Mouse (Mus musculus) liver, adult 2 months (tissue): Measurements from ENCODE around the gene Cyp2c54. TPM values are rescaled to one million over a fixed set of nuclear protein-coding genes. Genes with fewer than 3 reads are reported as not detected.

Source experiments
- DNase-seq: peaks from one replicate; pipeline ENCODE4 v3.0.0-alpha.2; 2011; ENCODE audit warnings: low read depth, low spot score; ENCODE audit errors: extremely low read depth
- H3K27ac ChIP-seq: fragments of 200-500 bp; replicated peaks from 2 replicates; pipeline ENCODE4 v1.5.1; 2012; ENCODE audit warnings: low read depth, mild to moderate bottlenecking, control low read depth, inconsistent platforms, low read length; ENCODE audit not compliant: insufficient read depth
- H3K27me3 ChIP-seq: fragments of 200-500 bp; 2 replicates; pipeline ENCODE4 v1.6.1; 2012; ENCODE audit warnings: mild to moderate bottlenecking, moderate library complexity, low read length, inconsistent platforms; ENCODE audit not compliant: control insufficient read depth, insufficient read depth
- H3K36me3 ChIP-seq: fragments of 200-500 bp; 2 replicates; pipeline ENCODE4 v1.6.1; 2012; ENCODE audit warnings: low read length, inconsistent platforms; ENCODE audit not compliant: control insufficient read depth, insufficient read depth
- H3K4me1 ChIP-seq: fragments of 200-500 bp; 2 replicates; pipeline ENCODE4 v1.6.1; 2011; ENCODE audit warnings: low read length; ENCODE audit not compliant: control insufficient read depth, insufficient read depth
- H3K4me3 ChIP-seq: fragments of 200-500 bp; 2 replicates; pipeline ENCODE4 v1.5.1; 2011; ENCODE audit warnings: low read depth, mild to moderate bottlenecking, control low read depth, low read length, moderate library complexity; ENCODE audit not compliant: insufficient read depth
- H3K79me2 ChIP-seq: fragments of 200-500 bp; 2 replicates; pipeline ENCODE4 v1.6.1; 2012; ENCODE audit warnings: inconsistent platforms, mild to moderate bottlenecking, low read length, moderate library complexity; ENCODE audit not compliant: control insufficient read depth, insufficient read depth
- H3K9ac ChIP-seq: fragments of 200-500 bp; 2 replicates; pipeline ENCODE4 v1.6.1; 2012; ENCODE audit warnings: low read depth, mild to moderate bottlenecking, control low read depth, inconsistent platforms, low read length
- CTCF ChIP-seq: fragments of 200-500 bp; IDR thresholded peaks from 2 replicates; pipeline ENCODE4 v1.5.1; 2011; ENCODE audit warnings: low read depth, low read length, control low read depth
- POLR2A ChIP-seq: fragments of 200-500 bp; IDR thresholded peaks from 2 replicates; pipeline ENCODE4 v1.6.1; 2011; ENCODE audit warnings: low read length, control low read depth; ENCODE audit not compliant: insufficient read depth; ENCODE audit errors: extremely low read depth
- WGBS: fragments of 180-500 bp; shearing (Covaris S2); methylation state at CpG from one replicate; pipeline ENCODE4 v1.1.7; 2018; 5-methylcytosine and 5-hydroxymethylcytosine counted together
- polyA plus RNA-seq: library from polyadenylated mRNA; depleted of rRNA; stranded (reverse); fragments of >200 nt; gene quantifications from 2 replicates; pipeline ENCODE4 v1.2.3, GENCODE M21; 2012; rRNA removed
- total RNA-seq: library from RNA; depleted of rRNA; stranded (reverse); fragments of >200 nt; gene quantifications from 2 replicates; pipeline ENCODE4 v1.2.3, GENCODE M21; 2014; rRNA removed

Gene Cyp2c54
- total and polyA plus RNA-seq, 2 experiments = 179 to 995 TPM

DNA sequence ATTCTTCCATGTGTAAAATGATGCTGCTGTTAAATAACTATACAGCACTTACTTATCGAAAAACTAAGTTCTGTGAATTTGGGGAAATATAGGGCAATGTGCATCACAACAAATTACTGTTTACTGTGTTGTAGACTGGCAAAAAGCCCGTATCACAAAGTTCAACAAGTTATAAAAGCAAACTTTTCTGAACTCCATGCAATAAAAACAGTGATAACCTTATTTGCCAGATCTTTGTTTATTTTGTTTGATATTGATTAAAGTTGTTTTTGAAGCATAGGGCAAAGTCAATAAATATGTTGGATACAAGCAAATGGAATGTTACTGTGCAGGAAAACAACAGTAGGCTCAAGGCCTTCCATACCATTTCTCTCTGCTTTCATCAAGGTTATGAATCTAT is 84.2 kb downstream of the Cyp2c54 start:
- Histone ChIP-seq H3K36me3 (no peaks in the 10 kb centered on the region), H3K27ac (no peak overlapping the region), H3K9ac (no peak overlapping the region), H3K4me1 (peaks cover 7% of the 10 kb centered on the region), H3K79me2 (no peaks in the 10 kb centered on the region), H3K27me3 (no peaks in the 10 kb centered on the region), H3K4me3 (no peak overlapping the region)
- peak; percentile 96 for DNase-seq
- 13% methylated on average over 2 of the region's 2 CpGs for WGBS
- TF ChIP-seq CTCF = no peak
- no peak for TF ChIP-seq POLR2A

Other genes with a start within 250 kb of the Cyp2c54 start
- gene Cyp2c69, start 187.0 kb downstream of the Cyp2c54 start, total RNA-seq = 1,204 and 1,265 TPM in 2 replicates
- 457 and 608 TPM in 2 replicates for gene Cyp2c69, start 187.0 kb downstream of the Cyp2c54 start, polyA plus RNA-seq
- gene Cyp2c37, start 81.4 kb downstream of the Cyp2c54 start, total RNA-seq = 819 and 1,307 TPM in 2 replicates
- 391 and 435 TPM in 2 replicates for gene Cyp2c37, start 81.4 kb downstream of the Cyp2c54 start, polyA plus RNA-seq
- gene Cyp2c50, start 15.9 kb upstream of the Cyp2c54 start, total RNA-seq = 1,134 and 2,041 TPM in 2 replicates
- 617 and 644 TPM in 2 replicates for gene Cyp2c50, start 15.9 kb upstream of the Cyp2c54 start, polyA plus RNA-seq
- gene Cyp2c70, start 113.5 kb upstream of the Cyp2c54 start, total RNA-seq = 611 and 1,231 TPM in 2 replicates
- gene Cyp2c70, start 113.5 kb upstream of the Cyp2c54 start, polyA plus RNA-seq = 211 and 219 TPM in 2 replicates
- gene Pdlim1, start 198.0 kb upstream of the Cyp2c54 start, total RNA-seq = 23.0 and 23.6 TPM in 2 replicates
- 44.6 and 50.7 TPM in 2 replicates for gene Pdlim1, start 198.0 kb upstream of the Cyp2c54 start, polyA plus RNA-seq